Mouse (Mus musculus) liver, embryonic 18 days (tissue): ENCODE measurements around the gene Sppl3. TPM values are rescaled to one million over a fixed set of nuclear protein-coding genes. Genes with fewer than 3 reads are reported as not detected.

ENCODE experiments used
- polyA plus RNA-seq: library from polyadenylated mRNA; depleted of rRNA; stranded (reverse); fragments of >200 nt; gene quantifications from 2 replicates; pipeline ENCODE4 v1.2.3, GENCODE M21; 2012; rRNA removed

Gene Sppl3
- polyA plus RNA-seq, result 13.8 and 16.0 TPM in 2 replicates

DNA sequence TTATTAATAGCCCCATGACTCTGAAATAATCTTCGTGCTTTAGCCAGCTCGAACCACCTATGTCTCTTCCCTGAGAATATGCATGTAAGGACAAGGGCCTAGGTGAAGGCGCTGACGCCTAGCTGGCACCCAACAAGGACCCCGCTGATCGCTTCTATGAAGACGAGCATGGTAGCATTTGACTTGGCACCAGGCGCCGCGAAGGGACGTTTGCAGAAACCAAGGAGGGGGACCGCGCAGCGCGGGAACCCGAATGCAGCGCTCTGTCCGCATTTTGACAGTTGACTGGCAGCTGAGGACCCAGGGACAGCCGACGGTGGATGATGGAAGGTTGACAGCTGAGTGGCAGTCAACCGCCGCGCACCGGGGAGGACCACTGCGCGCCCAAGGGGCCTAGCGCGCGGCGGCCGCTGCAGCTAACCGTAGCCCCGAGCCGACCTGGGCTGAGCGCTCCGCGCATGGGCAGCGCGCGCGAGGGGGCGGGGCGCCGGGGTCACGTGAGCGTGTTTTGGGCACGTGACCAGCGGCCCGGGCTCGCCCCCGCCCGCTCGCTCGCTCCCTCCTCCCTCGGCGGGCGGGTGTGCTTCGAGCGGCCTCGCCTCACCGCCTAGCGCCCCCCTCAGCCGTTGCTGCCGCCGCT is at the start of gene Sppl3:
Gene Sppl3, plus strand, starts transcription at position 561 of the 640 bp plus-strand sequence.

DNA sequence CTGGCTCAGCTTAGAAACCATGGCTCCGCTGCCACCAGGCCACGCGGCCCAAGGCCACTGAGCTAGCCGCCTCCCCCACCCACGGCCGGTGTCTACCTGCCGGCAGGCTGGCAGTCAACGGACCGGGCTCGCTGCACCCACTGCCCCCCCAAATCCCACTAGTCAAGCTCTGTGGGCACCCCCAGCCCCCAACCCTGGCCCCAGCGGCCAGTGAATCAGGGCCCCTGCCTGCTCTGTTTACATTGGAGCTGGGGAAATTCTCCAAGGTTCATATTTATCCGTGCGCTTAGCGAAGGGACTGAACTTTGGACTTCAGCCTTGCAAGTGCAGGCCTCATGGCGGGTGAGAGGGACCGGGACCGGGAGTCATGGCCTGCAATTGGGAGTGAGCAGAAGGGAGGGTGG is 40.1 kb upstream of the Sppl3 start, which contains the start of gene Hnf1a:
Gene Hnf1a, minus strand, starts transcription at position 271 of the 404 bp plus-strand sequence.

DNA sequence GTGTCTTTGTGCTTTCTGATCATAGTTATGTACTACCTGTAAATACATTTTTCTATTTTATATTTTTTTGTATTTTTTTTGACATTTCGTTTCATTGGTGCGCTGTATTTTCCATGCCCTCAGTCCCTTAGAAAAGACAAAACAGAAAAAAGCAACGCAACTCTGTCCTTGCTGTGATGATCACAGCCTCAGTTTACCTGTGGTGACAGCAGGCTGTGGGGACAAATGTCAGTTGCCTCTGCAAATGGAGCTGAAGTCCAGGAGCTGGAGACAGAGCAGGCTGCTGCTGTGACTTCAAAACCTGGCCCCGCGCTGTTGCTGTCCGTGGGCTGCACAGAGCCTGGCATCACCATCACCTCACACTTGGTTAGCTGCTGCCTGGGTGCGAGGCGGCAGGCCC is 87.3 kb downstream of the Sppl3 start, which contains the start of gene Gm10401:
Gene Gm10401, minus strand, starts transcription at position 101 of the 400 bp plus-strand sequence.

DNA sequence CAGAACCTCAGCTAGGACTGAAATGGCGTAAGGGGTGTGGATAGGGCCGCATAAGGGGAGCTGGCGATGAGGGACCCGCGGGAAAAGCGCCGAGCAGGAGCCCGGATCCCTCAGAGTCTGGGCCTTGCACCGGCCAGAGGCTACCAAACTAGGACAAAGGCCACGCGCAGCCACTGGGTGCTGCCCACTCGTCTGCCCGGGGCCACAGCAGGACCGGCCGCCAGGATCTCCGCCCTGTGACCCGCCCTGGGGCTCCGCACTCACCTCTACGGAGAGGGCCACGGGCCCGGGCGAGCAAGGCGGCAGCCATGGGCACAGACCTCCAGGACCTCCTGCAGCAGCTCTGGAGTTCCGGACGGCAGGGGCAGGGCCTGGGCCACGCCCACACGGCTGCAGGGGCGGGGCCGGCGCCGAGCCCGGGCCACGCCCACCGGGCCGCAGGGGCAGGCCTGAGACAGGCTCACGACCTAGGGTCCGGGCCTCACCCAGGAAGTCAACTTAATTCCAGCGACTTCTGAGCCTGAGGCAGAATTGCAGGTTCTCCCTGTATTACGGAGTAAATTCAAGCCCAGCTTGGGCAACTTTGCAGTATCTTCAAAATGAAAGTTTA is 108.1 kb downstream of the Sppl3 start, which contains the start of gene Acads:
Gene Acads, minus strand, starts transcription at position 386 of the 610 bp plus-strand sequence.

DNA sequence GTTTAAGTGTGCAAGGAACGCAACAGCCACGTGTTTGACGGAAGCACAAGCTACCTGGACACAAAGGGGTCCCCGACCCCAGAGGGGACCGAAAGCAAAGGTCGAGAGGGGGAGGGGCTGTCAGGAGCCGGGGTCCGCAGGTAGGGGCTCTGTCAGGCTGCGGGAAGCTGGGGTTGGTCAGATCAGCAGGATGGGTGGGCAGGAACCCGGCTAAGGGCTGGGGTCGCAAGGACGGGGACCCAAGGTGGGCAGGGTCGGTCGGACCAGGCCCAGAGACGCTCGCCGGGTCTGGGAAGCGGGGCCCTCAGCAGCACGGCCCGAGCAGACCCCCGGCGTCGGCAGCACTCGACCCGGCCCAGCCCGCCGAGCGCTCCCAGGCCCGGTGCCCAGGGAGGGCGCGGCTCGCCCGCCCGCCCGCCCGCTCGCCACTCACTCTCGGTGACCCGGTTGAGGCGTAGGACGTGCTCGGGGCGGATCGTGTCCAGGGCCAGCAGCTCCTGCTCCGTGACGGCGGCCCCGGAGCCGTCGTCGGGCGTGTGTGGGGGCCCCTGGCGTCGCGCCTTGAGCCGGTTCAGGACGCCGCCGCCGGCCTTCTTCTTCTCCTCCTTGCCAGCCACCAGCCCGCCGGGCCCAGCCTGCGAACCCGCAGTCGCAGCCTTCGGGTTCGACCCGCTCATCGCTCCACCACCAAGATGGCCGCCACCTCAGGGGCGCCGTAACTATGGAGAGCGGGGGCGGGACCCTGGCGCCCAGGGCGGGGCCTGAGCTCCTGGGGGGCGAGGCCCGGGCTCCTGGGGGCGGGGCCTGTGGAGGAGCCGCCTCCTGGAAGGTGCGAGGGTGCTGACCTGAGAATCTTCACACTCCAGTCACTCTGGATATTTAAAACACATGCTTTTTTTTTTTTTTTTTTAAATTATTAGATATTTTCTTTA is 123.6 kb downstream of the Sppl3 start, which contains the start of gene Unc119b:
Gene Unc119b, minus strand, starts transcription at position 742 of the 932 bp plus-strand sequence.

Other genes starting within 250 kb of the Sppl3 start
- 28.5 and 31.8 TPM in 2 replicates for gene Ankrd13a, start 236.5 kb upstream of the Sppl3 start, polyA plus RNA-seq
- 14.6 and 19.2 TPM in 2 replicates for gene Git2, start 235.6 kb upstream of the Sppl3 start, polyA plus RNA-seq
- 13.9 and 14.2 TPM in 2 replicates for gene 1500011B03Rik, start 187.7 kb upstream of the Sppl3 start, polyA plus RNA-seq
- gene 4930519G04Rik, start 157.5 kb upstream of the Sppl3 start, polyA plus RNA-seq, result 0.01 TPM in 1 of 2 replicates, not detected in the other
- 0.01 TPM in 1 of 2 replicates, not detected in the other for gene Gm9936, start 152.5 kb upstream of the Sppl3 start, polyA plus RNA-seq
- 12.9 and 17.0 TPM in 2 replicates for gene Oasl2, start 114.2 kb upstream of the Sppl3 start, polyA plus RNA-seq
- 3.1 and 6.2 TPM in 2 replicates for gene Oasl1, start 87.9 kb upstream of the Sppl3 start, polyA plus RNA-seq
- 7.1 and 7.9 TPM in 2 replicates for gene 2210016L21Rik, start 69.0 kb upstream of the Sppl3 start, polyA plus RNA-seq
- 2.3 and 2.7 TPM in 2 replicates for gene Hnf1a, start 40.0 kb upstream of the Sppl3 start, polyA plus RNA-seq
- gene Gm10401, start 87.2 kb downstream of the Sppl3 start, polyA plus RNA-seq, result not detected in 2 replicates
- 69.8 and 75.2 TPM in 2 replicates for gene Acads, start 108.2 kb downstream of the Sppl3 start, polyA plus RNA-seq
- gene Unc119b, start 123.8 kb downstream of the Sppl3 start, polyA plus RNA-seq, result 10.1 and 10.4 TPM in 2 replicates
- 36.1 and 40.4 TPM in 2 replicates for gene Mlec, start 147.0 kb downstream of the Sppl3 start, polyA plus RNA-seq
- gene Cabp1, start 183.2 kb downstream of the Sppl3 start, polyA plus RNA-seq, result 0.35 and 0.49 TPM in 2 replicates
- gene Pop5, start 224.7 kb downstream of the Sppl3 start, polyA plus RNA-seq, result 39.8 and 41.2 TPM in 2 replicates